Mouse (Mus musculus) neural tube, embryonic 15.5 days (tissue): ENCODE measurements around the gene Serpinb9. TPM values are rescaled to one million over a fixed set of nuclear protein-coding genes. Genes with fewer than 3 reads are reported as not detected.

Experiments
- ATAC-seq: fragments of 200-750 bp; cut with Nextera tagmentation; 2 replicates; pipeline ENCODE4 v1.8.0; 2017; ENCODE audit warnings: mild to moderate bottlenecking, moderate TSS enrichment, moderate library complexity; ENCODE audit not compliant: low FRiP score
- H3K27ac ChIP-seq: fragments of 300-500 bp; sonication (generic); replicated peaks from 2 replicates; pipeline ENCODE4 v1.5.1; 2015; ENCODE audit warnings: mild to moderate bottlenecking, inconsistent platforms
- H3K27me3 ChIP-seq: fragments of 300-500 bp; sonication (generic); replicated peaks from 2 replicates; pipeline ENCODE4 v1.6.1; 2015; ENCODE audit warnings: inconsistent platforms
- H3K36me3 ChIP-seq: fragments of 300-500 bp; sonication (generic); 2 replicates; pipeline ENCODE4 v1.6.1; 2015; ENCODE audit warnings: inconsistent platforms
- H3K4me1 ChIP-seq: fragments of 300-500 bp; sonication (generic); 2 replicates; pipeline ENCODE4 v1.6.1; 2015; ENCODE audit warnings: inconsistent platforms
- H3K4me2 ChIP-seq: fragments of 300-500 bp; sonication (generic); 2 replicates; pipeline ENCODE4 v1.6.1; 2015; ENCODE audit warnings: inconsistent platforms, mild to moderate bottlenecking, moderate library complexity
- H3K4me3 ChIP-seq: fragments of 300-500 bp; sonication (generic); replicated peaks from 2 replicates; pipeline ENCODE4 v1.5.1; 2015; ENCODE audit warnings: mild to moderate bottlenecking, inconsistent platforms
- H3K9ac ChIP-seq: fragments of 300-500 bp; sonication (generic); replicated peaks from 2 replicates; pipeline ENCODE4 v1.6.1; 2015; ENCODE audit warnings: mild to moderate bottlenecking, inconsistent platforms
- H3K9me3 ChIP-seq: fragments of 300-500 bp; sonication (generic); replicated peaks from 2 replicates; pipeline ENCODE4 v1.6.1; 2016; ENCODE audit warnings: inconsistent platforms
- WGBS: fragments of 180-500 bp; shearing (Covaris S2); methylation state at CpG from one replicate; pipeline ENCODE4 v1.1.7; 2015; ENCODE audit warnings: mixed read lengths; 5-methylcytosine and 5-hydroxymethylcytosine counted together
- polyA plus RNA-seq: library from polyadenylated mRNA; unstranded; fragments of >200 nt; fragmentation: Nextera tagmentation; extraction: Ambion mirVana; gene quantifications from 2 replicates; pipeline ENCODE4 v1.2.1, GENCODE M21; 2015

The Serpinb9 gene
- polyA plus RNA-seq, 1 experiment from 2014 or later: 2.0 TPM

- Histone ChIP-seq H3K27me3 (no peaks in the 10 kb centered on the region), H3K36me3 (no peaks in the 10 kb centered on the region), H3K4me3 (no peak overlapping the region), H3K27ac (no peak overlapping the region), H3K9me3 (no peaks in the 10 kb centered on the region), H3K4me1 (no peaks in the 10 kb centered on the region), H3K4me2 (no peak overlapping the region), H3K9ac (no peak overlapping the region)
- WGBS: 92% methylated on average over 3 of the region's 3 CpGs
- ATAC-seq: no peak
These were observed 32.3 kb upstream of the Serpinb9 start for GRCm38 (mm10) chr13:32970776-32971175.

- WGBS: 90% methylated on average over 2 of the region's 2 CpGs
These were observed 28.8 kb upstream of the Serpinb9 start for GRCm38 (mm10) chr13:32974268-32974667.

DNA sequence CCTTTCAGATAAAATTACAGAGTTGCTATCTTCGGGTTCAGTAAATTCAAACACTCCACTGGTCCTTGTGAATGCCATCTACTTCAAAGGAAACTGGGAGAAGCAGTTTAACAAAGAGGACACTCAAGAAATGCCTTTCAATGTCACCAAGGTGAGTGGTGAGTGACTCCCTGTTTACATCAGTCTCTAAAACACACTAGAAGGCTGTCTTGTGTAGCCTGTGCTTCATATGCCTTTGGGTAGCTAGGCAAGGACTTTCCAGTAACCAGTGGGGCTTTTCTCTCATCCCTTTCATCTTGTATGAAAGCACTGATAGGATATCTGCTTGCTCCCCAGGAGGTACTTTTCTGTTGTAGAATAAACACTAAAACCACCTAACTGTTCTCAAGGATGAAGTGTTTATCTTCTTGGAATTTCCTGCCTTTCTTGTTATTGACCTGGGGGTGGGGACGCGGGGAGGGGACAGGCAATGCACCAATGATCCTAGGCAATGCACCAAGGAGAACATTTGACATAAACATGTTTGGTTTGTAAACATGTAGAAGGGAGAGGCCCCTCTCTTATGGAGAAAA, 28.1 kb upstream of the Serpinb9 start:
- Histone ChIP-seq H3K4me1 (no peaks in the 10 kb centered on the region), H3K4me2 (no peak overlapping the region), H3K9me3 (no peaks in the 10 kb centered on the region), H3K27me3 (no peaks in the 10 kb centered on the region), H3K9ac (no peak overlapping the region), H3K36me3 (no peaks in the 10 kb centered on the region), H3K4me3 (no peak overlapping the region), H3K27ac (no peak overlapping the region)
- 79% methylated on average over 3 of the region's 3 CpGs for WGBS
- no peak for ATAC-seq

More at GRCm38 (mm10) chr13:32974268-32974667, 28.8 kb upstream of the Serpinb9 start:
- Histone ChIP-seq H3K27me3 (no peaks in the 10 kb centered on the region), H3K9me3 (no peaks in the 10 kb centered on the region), H3K9ac (no peak overlapping the region), H3K4me3 (no peak overlapping the region), H3K27ac (no peak overlapping the region), H3K36me3 (no peaks in the 10 kb centered on the region), H3K4me1 (no peaks in the 10 kb centered on the region), H3K4me2 (no peak overlapping the region)
- ATAC-seq: no peak

DNA sequence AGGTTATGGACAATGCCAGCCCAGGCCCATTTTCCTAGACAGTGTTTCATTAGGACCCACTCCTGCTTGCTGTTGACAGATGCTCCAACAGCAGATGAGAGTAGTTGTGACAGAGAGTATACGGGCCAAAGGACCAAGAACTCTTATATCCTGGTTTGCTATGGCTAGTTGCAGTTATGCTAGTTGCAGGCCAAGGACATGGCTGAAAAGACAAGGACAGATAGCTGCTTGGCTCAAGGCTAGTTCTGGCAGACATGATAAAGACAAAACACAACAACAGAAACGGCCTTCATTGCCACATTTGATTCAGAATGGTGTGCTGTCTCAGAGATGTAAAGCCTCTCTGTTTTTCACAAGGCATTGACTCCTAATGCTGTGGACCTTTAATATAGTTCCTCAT, 27.3 kb upstream of the Serpinb9 start:
- Histone ChIP-seq H3K27ac (no peak overlapping the region), H3K4me2 (no peak overlapping the region), H3K4me1 (no peaks in the 10 kb centered on the region), H3K9me3 (no peaks in the 10 kb centered on the region), H3K36me3 (no peaks in the 10 kb centered on the region), H3K4me3 (no peak overlapping the region), H3K27me3 (no peaks in the 10 kb centered on the region), H3K9ac (no peak overlapping the region)
- 73% methylated on average over 2 of the region's 2 CpGs for WGBS
- ATAC-seq: no peak

DNA sequence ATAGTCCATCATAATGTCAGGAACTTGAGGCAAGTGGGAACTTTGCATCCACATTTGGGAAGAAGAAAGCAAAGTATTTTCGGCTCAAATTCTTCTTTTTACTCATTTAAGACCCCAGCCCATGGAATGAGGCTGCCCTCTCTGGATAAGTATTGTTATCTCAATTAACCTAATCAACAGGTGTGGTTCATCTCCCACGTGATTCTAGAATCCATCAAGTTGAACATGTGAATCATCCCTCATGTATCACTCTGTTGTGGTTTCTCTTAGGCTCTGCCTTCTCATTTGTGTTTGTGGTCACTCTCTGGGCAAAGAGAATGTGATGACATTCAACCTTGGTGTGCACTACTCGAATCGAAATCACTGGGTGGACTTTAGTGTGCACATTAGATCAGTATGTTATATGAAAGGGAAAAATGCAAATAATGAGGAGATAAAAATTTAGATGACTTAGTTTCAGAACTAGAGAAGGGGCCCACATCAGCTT, 20.5 kb upstream of the Serpinb9 start:
- no peaks in the 10 kb centered on the region for H3K4me1 ChIP-seq
- H3K4me3 ChIP-seq: no peak overlapping the region
- no peaks in the 10 kb centered on the region for H3K9me3 ChIP-seq
- H3K4me2 ChIP-seq: no peak overlapping the region
- no peaks in the 10 kb centered on the region for H3K36me3 ChIP-seq
- H3K27ac ChIP-seq: no peak overlapping the region
- no peak overlapping the region for H3K9ac ChIP-seq
- 84% methylated on average over 4 of the region's 4 CpGs for WGBS
- ATAC-seq: no peak
- H3K27me3 ChIP-seq: no peaks in the 10 kb centered on the region

DNA sequence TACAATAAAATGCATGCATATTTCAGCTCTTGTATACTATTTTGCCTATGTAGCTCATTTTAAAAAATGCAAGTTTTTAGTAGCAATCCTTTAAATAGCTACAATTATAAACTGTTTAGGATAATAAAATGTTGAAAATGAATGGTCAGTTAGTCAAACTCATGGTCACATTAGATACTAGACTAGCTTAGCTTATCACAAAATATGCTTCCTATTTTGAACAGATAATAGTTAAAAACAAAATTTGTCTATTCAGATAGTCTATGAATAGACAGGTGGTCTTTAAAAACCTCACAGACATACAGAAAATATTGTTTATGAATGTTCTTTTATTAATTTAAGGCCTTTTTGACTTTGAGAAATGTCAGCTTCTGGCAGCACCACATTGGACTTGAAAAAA, 16.8 kb upstream of the Serpinb9 start:
- Histone ChIP-seq H3K4me3 (no peak overlapping the region), H3K4me1 (no peaks in the 10 kb centered on the region), H3K9ac (no peak overlapping the region), H3K36me3 (no peaks in the 10 kb centered on the region), H3K4me2 (no peak overlapping the region), H3K27ac (no peak overlapping the region), H3K9me3 (no peaks in the 10 kb centered on the region), H3K27me3 (no peaks in the 10 kb centered on the region)
- ATAC-seq: no peak

DNA sequence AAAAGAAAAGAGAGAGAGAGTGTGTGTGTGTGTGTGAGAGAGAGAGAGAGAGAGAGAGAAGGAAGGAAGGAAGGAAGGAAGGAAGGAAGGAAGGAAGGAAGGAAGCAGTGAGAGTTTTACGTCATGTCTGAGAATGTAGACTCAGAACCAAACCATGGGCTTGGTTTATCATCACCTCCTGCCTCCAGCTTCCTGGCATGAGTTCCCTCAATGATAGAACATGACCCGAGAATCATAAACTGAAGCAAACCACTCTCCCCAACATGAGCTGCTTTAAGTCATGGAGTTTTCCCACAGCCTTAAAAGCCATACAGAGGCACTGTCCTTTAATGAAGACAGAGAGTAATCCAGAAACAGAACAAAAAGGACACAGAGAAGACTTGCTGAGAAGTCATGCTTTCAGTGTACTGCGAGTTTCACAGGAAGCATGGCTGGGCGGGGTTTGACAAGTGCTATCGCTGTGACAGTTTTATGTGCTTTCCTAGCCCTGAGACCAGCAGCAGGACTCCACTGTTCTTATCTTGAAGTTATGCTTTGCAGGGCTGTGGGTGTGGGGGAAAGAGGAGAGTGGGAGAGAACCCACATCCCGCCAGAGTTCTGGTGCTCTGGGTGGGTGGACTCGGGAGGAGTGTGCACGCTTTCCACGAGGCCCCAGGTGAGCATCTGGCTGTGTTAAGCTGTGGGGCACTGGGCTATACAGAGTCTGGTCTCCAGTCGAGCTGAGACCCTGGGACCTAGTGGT, 9.7 kb upstream of the Serpinb9 start:
- Histone ChIP-seq H3K9ac (no peak overlapping the region), H3K27ac (no peak overlapping the region), H3K4me1 (no peaks in the 10 kb centered on the region), H3K9me3 (no peaks in the 10 kb centered on the region), H3K4me2 (no peak overlapping the region), H3K4me3 (no peak overlapping the region), H3K36me3 (no peaks in the 10 kb centered on the region), H3K27me3 (no peaks in the 10 kb centered on the region)
- no peak for ATAC-seq
- WGBS: 74% methylated on average over 10 of the region's 10 CpGs

DNA sequence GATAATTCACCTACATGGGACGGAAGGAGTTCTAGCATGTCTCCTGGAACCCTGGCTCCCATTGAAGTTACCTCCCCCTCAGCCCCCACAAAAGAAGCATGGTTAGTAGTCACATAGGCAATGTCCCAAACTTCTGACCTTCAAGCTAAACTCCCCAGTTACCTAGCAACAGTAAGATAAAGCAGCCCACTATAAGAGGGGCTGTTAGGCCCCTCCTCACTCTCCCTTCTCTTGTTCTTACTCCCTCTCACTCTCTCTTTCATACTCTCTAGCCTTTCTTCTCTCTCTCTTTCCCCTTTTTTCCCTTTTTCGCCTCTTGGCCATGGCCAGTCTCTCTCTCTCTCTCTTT, 9.2 kb upstream of the Serpinb9 start:
- H3K4me2 ChIP-seq: no peak overlapping the region
- no peaks in the 10 kb centered on the region for H3K27me3 ChIP-seq
- no peaks in the 10 kb centered on the region for H3K36me3 ChIP-seq
- no peak overlapping the region for H3K4me3 ChIP-seq
- no peaks in the 10 kb centered on the region for H3K4me1 ChIP-seq
- no peak overlapping the region for H3K27ac ChIP-seq
- H3K9me3 ChIP-seq: no peaks in the 10 kb centered on the region
- WGBS: 71% methylated on average over 2 of the region's 2 CpGs
- H3K9ac ChIP-seq: no peak overlapping the region
- no peak for ATAC-seq

DNA sequence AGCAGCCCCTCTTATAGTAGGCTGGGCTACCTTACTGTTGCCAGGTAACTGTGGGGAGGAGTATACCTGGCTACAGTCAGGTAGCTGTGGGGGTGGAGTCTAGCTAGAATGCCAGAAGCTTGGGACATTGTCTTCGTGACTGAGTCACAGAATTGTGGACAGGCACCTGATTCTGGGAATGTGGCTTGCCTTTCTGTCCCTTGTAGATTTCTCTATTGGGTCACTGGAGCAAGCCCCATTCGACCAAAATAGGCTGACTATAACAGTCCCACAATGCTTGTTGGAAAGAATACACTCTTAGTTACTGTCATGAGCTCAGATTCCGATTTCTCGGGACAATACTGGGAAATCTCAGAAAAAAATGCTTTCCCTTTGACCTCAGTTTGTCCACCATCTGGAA, 8.0 kb upstream of the Serpinb9 start:
- H3K4me3 ChIP-seq: no peak overlapping the region
- no peak for ATAC-seq

GRCm38 (mm10) chr13:33001341-33001740, 1.7 kb upstream of the Serpinb9 start:
- H3K27ac ChIP-seq: no peak overlapping the region
- H3K9ac ChIP-seq: no peak overlapping the region
- 95% methylated on average over 5 of the region's 5 CpGs for WGBS
- no peak overlapping the region for H3K4me2 ChIP-seq
- H3K36me3 ChIP-seq: no peaks in the 10 kb centered on the region
- H3K4me3 ChIP-seq: no peak overlapping the region
- H3K27me3 ChIP-seq: no peaks in the 10 kb centered on the region
- H3K9me3 ChIP-seq: no peaks in the 10 kb centered on the region
- H3K4me1 ChIP-seq: 0 out of 2 replicates have a peak, but pooled peaks cover 3% of the 10 kb centered on the region
- ATAC-seq: no peak

More for the DNA sequence above, 8.0 kb upstream of the Serpinb9 start:
- H3K4me2 ChIP-seq: no peak overlapping the region
- no peaks in the 10 kb centered on the region for H3K9me3 ChIP-seq
- H3K27ac ChIP-seq: no peak overlapping the region
- no peaks in the 10 kb centered on the region for H3K27me3 ChIP-seq
- WGBS: 88% methylated on average over 4 of the region's 4 CpGs
- H3K4me1 ChIP-seq: no peaks in the 10 kb centered on the region
- no peak overlapping the region for H3K9ac ChIP-seq
- H3K36me3 ChIP-seq: no peaks in the 10 kb centered on the region

- peak overlapping the region; percentile 25 for H3K4me3 ChIP-seq
- no peaks in the 10 kb centered on the region for H3K27me3 ChIP-seq
- WGBS: 77% methylated on average over 9 of the region's 9 CpGs
- H3K4me2 ChIP-seq: peak overlapping the region; percentile 44
- 0 out of 2 replicates have a peak, but pooled peaks cover 3% of the 10 kb centered on the region for H3K4me1 ChIP-seq
- 0 out of 2 replicates have a peak overlapping the region, but pooled peaks have one; percentile 46 for H3K27ac ChIP-seq
- H3K36me3 ChIP-seq: no peaks in the 10 kb centered on the region
- no peak for ATAC-seq
- H3K9me3 ChIP-seq: no peaks in the 10 kb centered on the region
- H3K9ac ChIP-seq: no peak overlapping the region
These were observed 718 bp downstream of the Serpinb9 start for GRCm38 (mm10) chr13:33003523-33004413.
